Mouse (Mus musculus): ENCODE data around the gene Spdye4b.
"Not testable (repeated sequence)": the region's sequence is repeated elsewhere in the genome, so short reads cannot be mapped to it uniquely, and the experiment has no call there.

Gene Spdye4b

DNA sequence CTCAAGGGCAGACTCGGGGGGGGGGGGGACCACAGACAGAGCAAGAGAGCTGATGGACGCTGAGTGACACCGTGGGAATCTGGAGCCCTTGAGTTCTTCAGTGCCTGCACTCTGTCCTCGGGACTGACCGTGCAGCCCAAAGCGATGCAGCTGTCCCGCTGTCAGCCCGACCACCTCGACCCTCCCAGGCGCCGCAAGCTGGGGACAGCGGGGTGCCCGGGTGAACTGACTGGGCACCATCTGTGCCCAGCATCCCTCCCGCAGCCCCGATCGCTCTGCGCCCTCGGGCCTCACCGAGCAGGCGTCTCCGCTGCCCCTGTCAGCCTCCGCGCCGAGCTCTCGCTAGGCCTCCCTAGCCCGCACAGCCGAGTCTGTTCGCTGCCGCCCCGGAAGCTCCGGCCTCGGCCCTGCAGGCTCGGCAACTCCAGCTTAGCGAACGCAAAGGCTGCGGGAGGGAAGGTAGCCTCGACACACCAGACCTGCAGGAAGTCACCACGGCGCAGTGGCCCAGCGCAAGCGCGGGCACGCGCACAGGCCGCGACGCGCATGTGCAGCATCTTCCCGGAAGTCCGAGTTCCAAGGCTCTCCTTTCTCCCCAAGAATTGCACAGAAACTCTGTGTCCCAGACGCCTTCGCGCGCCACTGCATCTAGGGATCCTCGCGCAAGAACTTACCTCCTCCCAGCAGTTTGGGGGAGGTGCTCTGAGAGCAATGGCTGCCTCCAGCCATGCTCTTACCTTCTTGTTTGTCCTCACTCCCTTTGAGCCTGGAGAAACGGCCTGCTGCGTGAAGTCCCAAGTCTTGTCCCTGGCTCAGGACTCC lies at the start of gene Spdye4b, which contains the start of gene Rbak:
Gene Spdye4b, plus strand, starts transcription at position 763 of the 822 bp plus-strand sequence.
Gene Rbak, minus strand, starts transcription at position 521 of the 822 bp plus-strand sequence.
- DNase-seq, result peak; percentile 96

DNA sequence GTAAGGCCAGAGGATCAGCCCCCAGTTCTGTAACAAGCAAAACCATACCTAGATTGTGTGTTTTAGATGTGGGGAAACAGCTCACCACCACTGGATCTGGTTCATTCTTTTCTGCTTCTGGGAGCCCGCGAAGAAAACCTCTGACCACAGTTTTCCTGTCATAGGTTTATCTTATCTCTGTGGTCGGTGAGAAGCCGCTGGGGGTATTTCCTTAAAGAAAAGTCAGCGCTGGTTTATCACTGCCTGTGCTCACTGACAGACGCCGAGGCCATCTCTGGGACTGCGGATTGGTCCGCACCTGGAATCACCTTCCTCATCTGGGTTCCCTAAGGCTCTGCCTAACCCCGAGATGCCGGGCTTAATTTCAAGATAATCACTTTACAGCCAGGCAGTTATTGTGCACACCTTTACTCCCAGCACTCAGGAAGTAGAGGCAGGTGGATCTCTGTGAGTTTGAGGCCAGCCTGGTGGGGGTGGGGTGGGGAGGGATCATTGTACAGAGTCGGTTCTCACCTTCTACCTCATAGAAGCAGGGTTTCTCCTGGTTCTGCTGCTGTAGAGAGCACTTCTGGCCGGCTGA lies 47.8 kb upstream of the Spdye4b start:
- DNase-seq, result no peak

DNA sequence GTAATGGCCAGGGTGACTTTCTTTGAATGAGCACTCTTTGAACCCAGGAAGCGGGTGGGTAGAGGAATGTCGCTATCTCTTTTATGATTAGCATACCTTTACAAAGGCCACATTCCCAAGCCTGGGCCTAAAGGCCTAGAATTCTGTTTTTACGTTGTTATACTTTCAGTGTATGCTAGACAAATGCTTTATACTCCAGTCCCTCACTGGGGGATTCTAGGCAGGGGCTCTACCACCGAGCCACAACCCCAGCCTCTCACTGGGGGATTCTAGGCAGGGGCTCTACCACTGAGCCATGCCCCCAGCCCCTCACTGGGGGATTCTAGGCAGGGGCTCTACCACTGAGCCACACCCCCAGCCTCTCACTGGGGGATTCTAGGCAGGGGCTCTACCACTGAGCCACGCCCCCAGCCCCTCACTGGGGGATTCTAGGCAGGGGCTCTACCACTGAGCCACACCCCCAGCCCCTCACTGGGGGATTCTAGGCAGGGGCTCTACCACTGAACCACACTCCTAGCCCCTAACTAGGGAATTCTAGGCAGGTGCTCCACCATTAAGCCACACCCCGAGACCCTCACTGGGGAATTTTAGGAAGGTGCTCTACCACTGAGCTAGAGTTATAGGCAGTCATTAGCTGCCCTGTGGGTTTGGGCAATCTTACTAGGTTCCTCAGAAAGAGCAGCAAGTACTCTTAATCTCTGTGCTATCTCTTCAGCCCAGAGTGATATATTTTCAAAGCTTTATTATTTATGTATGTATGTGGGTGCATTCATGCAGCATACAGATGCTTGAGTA lies 46.4 kb upstream of the Spdye4b start:
- DNase-seq, result not testable (repeated sequence)

DNA sequence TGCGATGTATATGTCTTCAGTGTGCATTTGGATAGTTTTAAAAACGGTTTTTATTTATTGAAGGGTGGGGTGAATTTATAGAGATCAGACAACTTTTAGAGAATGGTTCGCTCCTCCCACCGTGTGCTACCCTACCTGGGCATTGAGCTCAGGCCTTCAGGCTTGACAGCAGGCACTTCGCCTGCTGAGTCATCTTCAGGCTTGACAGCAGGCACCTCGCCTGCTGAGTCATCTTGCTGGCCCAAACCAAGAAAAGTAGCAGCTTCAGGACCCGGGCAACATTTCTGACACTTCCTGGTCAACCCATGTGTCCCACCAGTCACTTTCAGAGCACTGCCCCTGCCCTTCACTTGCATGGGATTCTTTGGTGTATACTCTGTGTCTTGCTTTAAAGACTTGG lies 45.8 kb upstream of the Spdye4b start:
- DNase-seq, result no peak

DNA sequence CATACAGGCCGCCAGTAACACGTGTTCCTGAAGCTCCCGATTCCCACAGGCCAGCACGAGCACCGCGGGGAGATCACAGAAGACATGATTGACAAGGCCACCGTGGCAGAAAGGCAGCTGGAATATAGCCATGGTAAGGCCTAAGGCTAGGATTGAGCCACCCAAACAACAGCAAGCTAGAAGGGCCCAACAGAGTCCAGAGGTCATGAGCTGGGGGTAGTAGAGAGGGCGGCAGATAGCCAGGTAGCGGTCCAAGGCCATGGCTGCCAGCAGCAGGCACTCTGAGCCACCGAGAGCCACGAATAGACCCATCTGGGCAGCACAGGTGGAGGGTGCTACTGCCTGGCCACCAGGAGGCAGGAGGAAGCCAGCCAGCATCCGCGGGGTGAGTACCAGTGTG lies 43.2 kb upstream of the Spdye4b start:
- no peak for DNase-seq

DNA sequence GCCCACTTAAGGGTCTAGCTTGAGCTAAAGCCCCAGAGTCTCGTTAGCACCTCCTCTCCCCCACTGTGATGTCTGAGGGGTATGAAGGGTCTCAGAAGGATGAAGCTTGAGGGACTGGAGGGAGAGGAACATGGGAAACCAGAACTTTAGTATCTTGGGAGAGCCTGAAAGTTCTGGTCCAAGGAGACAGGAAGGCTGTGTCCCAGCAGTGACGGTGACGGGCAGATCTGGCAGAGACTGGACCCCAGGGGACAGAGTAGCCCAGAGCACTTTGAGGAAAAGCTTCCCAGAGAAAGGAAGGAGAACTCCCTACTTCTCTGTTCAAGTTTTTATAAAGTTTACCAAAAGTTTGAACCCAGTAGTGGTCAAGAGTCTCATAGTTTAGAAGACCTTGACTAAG lies 33.3 kb upstream of the Spdye4b start, which contains the start of gene Olfr718-ps1:
Gene Olfr718-ps1, minus strand, starts transcription at position 101 of the 400 bp plus-strand sequence.
- no peak for DNase-seq

DNA sequence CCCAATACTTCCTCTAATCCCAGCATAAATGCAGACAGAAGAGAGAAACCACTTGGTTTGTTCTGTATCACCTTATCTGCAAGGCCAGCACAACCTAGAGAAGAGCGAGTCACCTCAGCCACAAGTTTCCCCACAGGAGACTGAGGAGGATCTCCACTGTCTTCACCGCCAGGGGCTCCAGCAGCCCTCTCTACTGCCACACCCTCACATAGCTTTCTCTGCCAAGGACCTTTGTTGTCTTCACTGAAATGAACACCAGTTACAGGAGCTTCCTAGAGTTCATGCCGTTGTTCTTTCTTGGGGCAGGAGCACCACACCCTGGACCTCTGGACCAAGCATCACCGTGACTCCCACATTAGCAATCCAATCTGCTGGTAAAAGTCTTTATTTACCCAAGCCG lies 32.2 kb upstream of the Spdye4b start:
- DNase-seq, result no peak

DNA sequence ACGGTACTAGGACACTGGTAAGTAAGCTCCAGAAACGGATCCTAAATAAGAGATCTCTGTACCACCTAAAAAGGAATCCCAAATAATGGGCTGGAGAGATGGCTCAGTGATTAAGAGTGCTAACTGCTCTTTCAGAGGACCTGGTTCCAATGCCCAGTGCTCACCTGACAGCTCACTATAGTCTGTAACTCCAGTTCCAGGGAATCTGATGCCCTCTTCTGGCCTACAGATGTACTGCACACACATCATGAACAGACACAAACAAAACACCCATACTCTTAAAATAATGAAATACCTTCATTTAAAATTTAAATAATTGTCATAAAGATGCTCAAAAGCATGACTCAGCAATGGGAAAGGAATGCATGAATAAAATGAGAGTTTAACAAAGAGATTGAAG lies 31.3 kb upstream of the Spdye4b start:
- DNase-seq, result no peak

DNA sequence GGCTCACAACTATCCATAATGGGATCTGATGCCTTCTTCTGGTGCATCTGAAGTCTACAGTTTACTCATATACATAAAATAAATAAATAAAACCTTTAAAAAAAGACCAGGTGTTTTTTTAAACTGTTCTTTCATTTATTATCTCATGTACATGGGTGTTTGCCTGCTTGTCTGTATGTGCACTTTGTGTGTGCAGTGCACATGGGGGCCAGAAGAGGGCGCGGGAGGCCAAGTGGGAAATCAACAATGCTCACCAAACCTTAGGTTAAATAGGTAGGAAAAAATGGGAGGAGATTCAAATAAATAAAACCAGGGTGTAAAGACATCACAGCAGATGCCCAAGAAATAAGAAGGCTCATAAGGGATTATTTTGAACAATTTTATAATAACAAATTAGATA lies 30.8 kb upstream of the Spdye4b start:
- DNase-seq, result no peak

DNA sequence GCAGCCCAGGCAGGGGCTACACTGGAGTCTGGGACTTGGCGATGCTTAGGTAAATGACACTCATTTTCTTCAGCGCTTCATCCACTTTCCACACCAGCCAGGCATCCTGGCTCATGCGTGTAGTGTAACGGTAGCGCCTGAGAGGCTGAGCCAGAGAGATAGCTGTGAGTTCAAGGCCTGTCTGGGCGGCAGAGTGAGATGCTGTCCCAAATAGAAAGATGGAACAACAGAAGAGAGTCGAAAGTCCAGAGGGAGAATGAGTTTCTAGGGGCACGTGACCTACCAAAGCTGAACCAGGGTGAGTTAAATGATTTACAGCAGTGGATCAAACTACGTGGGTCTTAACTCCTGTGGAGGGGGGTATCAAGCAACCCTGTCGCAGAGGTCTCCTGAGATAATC lies 27.1 kb upstream of the Spdye4b start:
- DNase-seq, result no peak

DNA sequence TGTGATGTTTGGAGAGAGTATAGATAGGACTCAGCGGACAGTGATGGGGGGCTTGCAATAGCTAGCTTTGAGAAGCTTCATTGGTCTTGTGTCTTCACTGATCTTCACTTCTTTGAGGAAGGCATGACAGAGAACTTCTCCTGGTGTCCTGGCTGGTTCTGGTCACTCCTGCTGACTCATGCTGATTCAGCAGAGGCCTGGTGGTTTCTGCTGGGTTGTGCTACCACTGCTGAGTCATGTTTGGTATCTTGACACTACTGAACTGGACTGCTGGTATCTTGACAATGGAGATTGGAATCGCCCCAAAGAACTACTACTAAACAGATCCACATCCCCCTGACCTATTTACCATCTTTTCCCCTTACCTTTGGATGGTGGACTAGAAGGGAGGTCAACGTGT lies 25.3 kb upstream of the Spdye4b start:
- DNase-seq, result no peak

DNA sequence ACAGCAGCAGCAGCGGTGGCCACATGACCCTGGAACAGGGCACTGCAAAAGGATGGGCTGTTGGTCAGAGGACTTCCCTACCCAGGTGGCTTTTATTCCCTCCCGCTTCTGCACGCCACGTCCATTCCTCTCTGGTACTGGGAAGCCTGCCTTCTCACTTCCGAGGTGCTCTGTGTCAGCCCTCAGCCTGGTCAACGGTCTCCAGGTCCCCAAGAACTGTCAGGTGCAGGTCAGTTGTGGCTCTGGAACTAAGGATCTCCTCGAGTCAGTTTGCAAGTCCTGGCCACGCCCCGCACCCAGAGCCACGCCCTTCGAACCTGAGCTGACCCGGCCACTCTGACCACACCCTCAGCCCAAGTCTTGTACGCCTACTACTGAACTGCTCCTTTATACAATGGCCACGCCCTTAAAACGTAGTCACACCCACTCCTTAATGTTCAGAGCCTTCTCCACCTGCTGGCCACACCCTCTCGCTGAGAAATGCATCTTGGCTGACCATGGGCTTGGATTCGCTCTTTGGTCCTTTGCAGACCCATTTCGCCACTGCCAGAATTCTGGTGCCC lies 15.2 kb upstream of the Spdye4b start:
- DNase-seq, result peak; percentile 48

DNA sequence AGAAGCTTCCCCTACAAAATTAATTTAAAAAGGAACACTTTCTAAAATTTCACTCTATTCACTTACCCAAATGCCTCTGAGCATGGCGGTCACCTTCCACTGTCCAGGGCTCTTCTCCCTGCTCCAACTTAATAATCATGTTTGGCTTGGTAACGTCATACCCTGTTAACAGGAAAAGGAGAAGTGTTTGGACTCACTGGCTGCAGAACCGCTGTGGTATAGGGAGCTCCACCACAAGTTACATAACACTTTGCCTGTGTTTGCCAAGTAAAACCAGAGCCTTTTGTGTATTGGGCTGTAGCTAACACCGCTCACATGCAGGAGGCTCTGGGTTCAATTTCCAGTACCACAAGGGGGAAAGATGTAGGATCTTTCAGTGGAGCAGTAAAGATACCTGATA lies 4.8 kb upstream of the Spdye4b start:
- DNase-seq, result no peak

DNA sequence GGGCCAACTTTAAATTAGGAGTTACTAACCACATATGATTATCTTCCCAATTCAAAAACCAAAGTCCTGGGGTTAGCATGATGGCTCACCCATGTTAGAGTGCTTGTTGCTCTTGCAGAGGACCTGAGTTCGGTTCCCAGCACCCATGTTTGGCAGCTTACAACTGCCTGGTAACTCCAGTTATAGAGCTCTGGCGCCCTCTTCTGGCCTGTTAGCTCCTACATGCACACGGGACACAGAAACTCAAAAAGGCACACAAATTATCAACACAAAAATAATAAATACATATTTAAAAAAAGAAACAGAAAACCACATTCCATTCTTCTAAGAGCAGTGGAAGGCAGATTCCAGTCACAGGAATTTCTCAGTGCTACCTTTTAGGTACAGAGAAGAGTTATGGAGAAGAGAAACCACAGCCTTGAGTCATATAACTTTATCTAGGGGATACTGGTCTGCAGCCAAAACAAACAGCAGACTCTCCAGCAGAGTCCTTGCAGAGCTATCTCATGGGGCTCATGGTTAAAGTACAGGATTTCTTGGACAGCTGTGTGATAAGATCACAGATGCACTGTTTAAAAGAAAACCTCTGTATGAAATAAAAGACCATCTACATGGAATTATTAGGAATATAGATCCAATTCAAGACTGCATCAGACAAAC lies 3.1 kb upstream of the Spdye4b start:
- DNase-seq, result no peak

DNA sequence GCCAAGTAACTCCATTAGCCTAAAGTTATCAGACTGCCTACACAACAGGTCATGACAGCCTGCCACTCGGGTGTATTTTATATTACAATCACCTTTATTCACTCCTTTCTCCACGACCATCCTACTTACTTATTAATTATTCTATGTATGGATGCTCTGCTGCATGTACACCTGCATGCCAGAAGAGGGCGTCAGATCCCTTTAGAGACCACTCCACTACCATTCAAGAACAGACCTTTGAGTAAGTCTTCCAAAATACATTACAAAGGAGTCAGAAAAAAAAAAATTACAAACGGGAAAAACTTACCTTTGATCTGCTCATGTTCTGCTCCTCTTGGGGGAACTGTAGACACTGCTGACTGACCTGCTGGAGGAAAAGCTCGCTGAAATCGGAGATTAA lies 1.6 kb upstream of the Spdye4b start:
- no peak for DNase-seq

DNA sequence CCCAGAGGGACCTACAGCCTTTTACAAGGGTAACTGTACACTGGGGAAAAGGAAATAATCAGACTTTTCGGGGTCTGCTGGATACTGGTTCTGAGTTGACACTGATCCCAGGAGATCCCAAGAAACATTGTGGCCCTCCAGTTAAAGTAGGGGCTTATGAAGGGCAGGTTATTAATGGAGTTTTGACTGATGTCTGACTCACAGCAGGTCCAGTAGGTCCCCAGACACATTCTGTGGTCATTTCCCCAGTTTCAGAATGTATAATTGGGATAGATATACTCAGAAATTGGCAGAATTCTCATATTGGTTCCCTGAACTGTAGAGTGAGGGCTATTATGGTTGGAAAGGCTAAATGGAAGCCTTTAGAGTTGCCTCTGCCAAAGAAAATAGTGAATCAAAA lies 7.2 kb downstream of the Spdye4b start:
- DNase-seq, result not testable (repeated sequence)

DNA sequence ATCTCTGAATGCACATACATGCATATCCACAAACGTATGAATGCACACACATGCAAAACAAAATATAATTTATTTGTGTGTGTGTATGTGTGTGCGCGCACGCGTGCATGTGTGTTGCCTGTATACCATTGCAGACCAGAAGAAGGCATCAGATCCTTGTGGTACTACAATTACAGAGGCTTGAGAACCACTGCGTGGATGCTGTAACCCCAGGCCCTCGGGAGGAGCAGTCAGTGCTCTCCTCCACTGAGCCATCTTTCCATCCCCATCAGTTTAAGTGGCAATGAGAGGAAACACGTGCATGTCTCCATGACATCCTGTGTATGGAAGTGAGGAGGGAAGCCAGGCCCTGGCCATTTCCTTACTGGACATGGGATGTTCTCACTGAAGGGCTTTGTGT lies 12.0 kb downstream of the Spdye4b start:
- no peak for DNase-seq

DNA sequence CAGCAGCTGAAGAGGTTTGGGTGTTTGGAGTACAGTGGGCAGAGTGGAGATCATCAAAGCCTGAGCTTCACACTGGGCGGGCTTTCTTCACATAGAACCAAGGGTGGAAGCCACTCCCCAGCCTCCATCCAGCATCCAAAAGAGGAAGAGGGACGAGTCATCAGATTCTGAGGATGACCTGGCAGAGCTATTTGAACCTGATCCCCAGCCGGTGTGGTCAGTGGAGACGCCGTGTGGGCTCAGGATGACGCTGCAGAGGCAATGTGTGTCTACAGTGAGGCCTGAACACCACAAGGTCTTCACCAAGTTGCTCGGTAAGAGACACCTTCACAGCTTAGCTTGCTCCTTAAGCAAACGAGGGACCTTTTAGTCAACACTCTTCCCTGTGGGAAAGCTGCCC lies 13.9 kb downstream of the Spdye4b start:
- not testable (repeated sequence) for DNase-seq

DNA sequence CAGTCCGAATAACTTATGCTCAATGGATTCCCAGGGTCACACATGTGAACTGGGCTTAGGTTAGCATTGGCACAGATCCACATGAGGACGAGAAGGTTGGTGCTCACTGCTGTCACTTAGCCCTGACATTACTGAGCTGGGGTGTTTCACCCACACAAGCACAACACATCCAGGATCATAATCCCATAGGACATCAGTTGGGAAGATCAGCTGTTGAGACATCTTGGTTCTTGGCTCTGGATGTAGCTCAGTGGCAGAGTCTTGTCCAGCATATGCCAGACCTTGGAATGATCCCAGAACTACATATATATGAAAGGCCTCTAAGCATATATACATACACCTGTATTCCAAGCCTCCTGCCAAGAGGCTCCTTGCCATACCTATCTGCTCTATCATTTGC lies 14.3 kb downstream of the Spdye4b start:
- no peak for DNase-seq

DNA sequence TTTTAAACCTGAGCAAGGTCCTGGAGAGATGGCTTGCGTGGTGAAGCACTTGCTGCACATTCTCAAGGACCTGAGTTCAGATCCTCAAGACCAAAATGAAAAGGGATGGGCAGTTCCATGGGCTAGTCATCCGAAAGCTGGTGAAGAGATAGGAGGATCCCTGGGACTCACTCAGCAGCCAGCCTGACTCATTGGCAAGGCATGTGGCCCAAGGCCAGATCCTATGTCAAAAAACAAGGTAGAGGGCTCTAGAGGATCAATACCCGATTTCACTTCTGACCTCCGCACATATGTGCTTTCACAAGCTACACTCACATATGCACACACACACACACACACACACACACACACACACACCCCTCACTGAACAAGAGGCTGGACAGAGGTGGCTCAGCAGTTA lies 15.7 kb downstream of the Spdye4b start:
- DNase-seq, result no peak

DNA sequence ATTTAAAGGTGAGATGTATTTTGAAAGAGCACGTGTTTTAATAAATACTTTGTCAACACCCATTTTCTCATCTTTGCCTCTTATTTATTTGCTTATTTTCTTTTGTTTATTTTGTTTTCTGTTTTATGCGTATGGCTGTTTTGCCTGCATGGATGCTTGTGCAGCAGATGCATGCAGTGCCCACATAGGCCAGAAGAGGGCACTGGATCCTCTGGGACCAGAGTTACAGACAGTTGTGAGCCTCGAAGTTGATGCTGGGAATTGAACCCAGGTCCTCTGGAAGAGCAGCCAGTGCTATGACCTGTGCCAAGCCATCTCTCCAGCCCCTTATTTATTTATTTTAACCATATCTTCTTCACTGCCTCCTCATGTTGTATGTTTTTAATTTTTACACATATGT lies 24.2 kb downstream of the Spdye4b start:
- DNase-seq, result no peak

DNA sequence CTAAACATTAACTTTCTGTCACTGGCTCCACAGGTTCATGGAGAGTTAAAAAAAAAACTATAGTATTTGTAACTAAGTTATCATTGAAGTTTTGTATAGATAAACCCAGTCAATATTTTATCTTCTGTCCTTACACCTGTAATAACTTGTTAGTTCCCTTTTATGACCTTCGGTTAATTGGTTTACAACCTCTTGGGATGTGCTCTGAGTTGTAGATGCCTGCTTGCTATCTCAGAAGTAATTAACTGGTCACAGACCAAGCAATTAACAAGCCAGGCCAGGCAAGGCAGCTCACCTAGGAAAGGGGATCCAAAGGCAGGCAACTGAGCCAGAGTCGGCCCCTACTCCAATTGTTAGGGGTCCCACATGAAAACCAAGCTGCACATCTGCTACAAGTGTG lies 33.0 kb downstream of the Spdye4b start:
- DNase-seq, result no peak

DNA sequence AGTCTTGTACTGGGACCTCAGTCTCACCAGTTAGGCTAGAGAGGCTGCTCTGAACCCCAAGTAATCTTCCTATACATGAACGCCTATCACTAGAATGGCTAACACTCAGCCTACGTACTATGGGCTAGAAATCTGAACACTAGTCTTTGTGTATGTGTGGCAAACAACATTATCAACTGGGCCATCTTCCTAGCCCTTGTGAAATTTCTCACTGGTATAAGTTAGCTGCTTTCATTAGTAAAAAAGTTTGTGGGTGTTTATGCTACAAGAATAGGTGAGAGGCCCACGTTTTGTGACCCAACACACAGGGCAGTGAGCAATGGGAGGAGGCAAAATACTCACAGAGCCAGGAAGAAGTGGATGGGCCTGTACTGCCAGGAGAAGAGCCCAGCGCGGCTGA lies 40.2 kb downstream of the Spdye4b start:
- DNase-seq, result no peak
